27 mouse cellular contexts compared by ENCODE assay signal in the genomic region with DNA sequence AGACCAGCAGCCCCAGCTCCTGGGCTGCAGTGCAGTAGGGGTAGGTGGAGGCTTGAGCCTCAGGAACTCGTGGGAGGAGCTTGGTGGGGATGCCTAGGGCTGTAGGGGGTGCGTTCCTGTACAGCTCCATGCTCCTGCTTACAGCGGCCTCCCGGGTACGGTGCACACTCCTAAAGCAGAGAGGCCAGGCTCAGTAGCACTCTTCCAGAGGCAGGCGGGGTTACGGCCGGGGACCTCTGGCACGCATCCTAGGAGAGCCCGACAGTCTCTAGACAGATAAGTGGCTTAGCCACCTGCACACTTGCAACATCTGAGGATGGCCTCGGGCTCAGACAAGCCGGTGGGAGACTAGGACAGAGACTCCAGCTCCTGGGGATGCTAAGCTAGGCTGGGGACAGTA. TPM values are rescaled to one million over a fixed set of nuclear protein-coding genes. Genes with fewer than 3 reads are reported as not detected.
"Had no signal": no experiment of that assay in that cellular context is flagged by ENCODE, and none has a peak within 500 bp of the region (broad histone marks: within the 10 kb centered on the region; RNA-seq: fewer than 3 reads in every experiment).

No protein-coding gene starts in this region.

- H3K4me1 ChIP-seq: heart, embryonic 10.5 days; heart, embryonic 12.5 days; hindbrain, embryonic 10.5 days; hindbrain, embryonic 12.5 days; intestine, embryonic 15.5 days; kidney, embryonic 15.5 days; limb, embryonic 13.5 days; limb, embryonic 15.5 days; liver, embryonic 13.5 days had no signal

- H3K9me3 ChIP-seq: heart, embryonic 10.5 days; heart, embryonic 12.5 days; hindbrain, embryonic 10.5 days; hindbrain, embryonic 12.5 days; intestine, embryonic 15.5 days; kidney, embryonic 15.5 days; limb, embryonic 13.5 days; limb, embryonic 15.5 days; liver, embryonic 13.5 days had no signal

- H3K9ac ChIP-seq: heart, embryonic 12.5 days; hindbrain, embryonic 12.5 days; hindbrain, embryonic 14.5 days; intestine, embryonic 15.5 days; kidney, embryonic 15.5 days; limb, embryonic 13.5 days; limb, embryonic 15.5 days; liver, embryonic 13.5 days had no signal

- H3K4me3 ChIP-seq: gastrocnemius, adult 2 months; heart, embryonic 10.5 days; heart, embryonic 12.5 days; hindbrain, embryonic 10.5 days; hindbrain, embryonic 12.5 days; intestine, embryonic 15.5 days; kidney, embryonic 15.5 days; limb, embryonic 13.5 days; limb, embryonic 15.5 days; liver, embryonic 13.5 days had no signal

- H3K4me2 ChIP-seq: heart, embryonic 12.5 days; hindbrain, embryonic 12.5 days; hindbrain, embryonic 14.5 days; intestine, embryonic 15.5 days; kidney, embryonic 15.5 days; limb, embryonic 13.5 days; limb, embryonic 15.5 days; liver, embryonic 13.5 days had no signal

- ATAC-seq: hindbrain, embryonic 16.5 days; inflammation-experienced regulatory T-cells, adult 6 months; intestine, embryonic 15.5 days had no signal

- H3K27me3 ChIP-seq: heart, embryonic 12.5 days; hindbrain, embryonic 12.5 days; intestine, embryonic 15.5 days; kidney, embryonic 15.5 days; limb, embryonic 13.5 days; limb, embryonic 15.5 days; liver, embryonic 13.5 days had no signal

- H3K27ac ChIP-seq: gastrocnemius, adult 2 months; heart, embryonic 10.5 days; hindbrain, embryonic 10.5 days; hindbrain, embryonic 12.5 days; hindbrain, embryonic 14.5 days; intestine, embryonic 15.5 days; kidney, embryonic 15.5 days; kidney, postnatal 0 days; limb, embryonic 13.5 days; limb, embryonic 15.5 days; liver, embryonic 13.5 days had no signal

- DNase-seq: gastrocnemius, adult 2 months; gastrocnemius, postnatal 10 days; gastrocnemius, postnatal 25 days; heart, adult 18-20 months; heart, postnatal 10 days; heart, postnatal 4 days; kidney, adult 11 months; kidney, adult 2 months; kidney, adult 9 months; kidney, postnatal 14 days; kidney, postnatal 36 days; layer of hippocampus, adult 9-11 months; layer of hippocampus, postnatal 36 days; left cerebral cortex, postnatal 4 days; liver, embryonic 13.5 days had no signal

RNA-seq across cellular contexts. Expression of a gene that starts 32.9 kb away (rescaled TPM):
- polyA plus RNA-seq: inflammation-experienced regulatory T-cells, adult 6 months had no signal
